Mouse (Mus musculus): ENCODE measurements around the gene Ndufaf3.
A peak's percentile ranks its signal among the peaks of the same experiment; 100 is the strongest.

Gene Ndufaf3

GRCm38 (mm10) chr9:108516380-108517251 is 50.6 kb downstream of the Ndufaf3 start, which contains the start of gene Qrich1:
Qrich1 (plus strand) TSS chr9:108516806.
- peak; percentile 95 to 97 for DNase-seq
